Mouse (Mus musculus): ENCODE measurements around the gene Rab6b. TPM values are rescaled to one million over a fixed set of nuclear protein-coding genes. Genes with fewer than 3 reads are reported as not detected.

Rab6b gene
- total and polyA plus RNA-seq, 3 experiments, result not detected

DNA sequence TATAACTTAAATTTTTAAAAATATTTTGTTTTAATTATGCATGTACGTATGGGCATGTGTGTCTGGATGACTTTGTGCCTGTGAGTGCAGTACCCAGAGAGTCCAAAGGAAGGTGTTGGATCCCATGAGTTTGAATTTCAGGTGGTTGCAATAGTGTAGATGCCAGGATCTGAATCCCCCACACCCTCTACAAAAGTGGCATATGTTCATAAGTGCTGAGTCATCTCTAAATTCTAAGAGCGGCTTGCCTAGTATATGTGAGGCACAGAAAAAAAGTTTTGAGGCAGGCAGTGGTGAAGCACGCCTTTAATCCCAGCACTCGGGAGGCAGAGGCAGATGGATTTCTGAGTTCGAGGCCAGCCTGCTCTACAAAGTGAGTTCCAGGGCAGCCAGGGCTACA lies 94.2 kb downstream of the Rab6b start:
- H3K27me3 ChIP-seq (ENCODE audit: control insufficient read depth in 1 of 2, insufficient read depth in 2 of 2, low read length in 2 of 2), result no peaks in the 10 kb centered on the region; a peak in 1 of 4 replicates
- DNase-seq (ENCODE audit: low read depth, low spot score), result no peak
- peaks cover 0 to 10% of the 10 kb centered on the region in 2 experiments; a peak in 2 of 4 replicates for H3K36me3 ChIP-seq (ENCODE audit: control insufficient read depth in 1 of 2, insufficient read depth in 2 of 2, low read length in 2 of 2)
- 0 out of 4 replicates have a peak, but pooled peaks cover 0 to 10% of the 10 kb centered on the region in 2 experiments for H3K4me1 ChIP-seq (ENCODE audit: control insufficient read depth in 1 of 2, insufficient read depth in 2 of 2, low read length in 2 of 2)
- H3K4me3 ChIP-seq (ENCODE audit: control insufficient read depth in 1 of 2, insufficient read depth in 1 of 2, low read depth in 2 of 2, low read length in 2 of 2), result no peak overlapping the region
- H3K9me3 ChIP-seq (replicated peaks; ENCODE audit: insufficient read depth, low read length), result no peaks in the 10 kb centered on the region
- TF ChIP-seq GABPA (IDR thresholded peaks at IDR 0.05; ENCODE audit: low read depth, low read length), result 0 out of 2 replicates have a peak, but pooled peaks have one; percentile 43
- TF ChIP-seq ZNF384 (IDR thresholded peaks at IDR 0.05; ENCODE audit: low read depth, low read length), result no peak
- TF ChIP-seq RCOR1 (IDR thresholded peaks at IDR 0.05; ENCODE audit: low read depth, low read length), result no peak
- TF ChIP-seq KAT2A (conservative IDR thresholded peaks at IDR 0.05; ENCODE audit: low read depth, low read length), result no peak
- peak; percentile 55; the same call in 1 of the 2 replicates for TF ChIP-seq MAFK (IDR thresholded peaks at IDR 0.05; ENCODE audit: borderline replicate concordance, low read depth, low read length)
- H3K79me2 ChIP-seq (ENCODE audit: control insufficient read depth, insufficient read depth, low read length, poor library complexity), result peaks cover 10% of the 10 kb centered on the region
- no peak overlapping the region for H3K27ac ChIP-seq (ENCODE audit: control insufficient read depth, low read depth, low read length)
- no peak overlapping the region for H3K9ac ChIP-seq (ENCODE audit: control insufficient read depth, low read depth, low read length, poor library complexity, severe bottlenecking)

DNA sequence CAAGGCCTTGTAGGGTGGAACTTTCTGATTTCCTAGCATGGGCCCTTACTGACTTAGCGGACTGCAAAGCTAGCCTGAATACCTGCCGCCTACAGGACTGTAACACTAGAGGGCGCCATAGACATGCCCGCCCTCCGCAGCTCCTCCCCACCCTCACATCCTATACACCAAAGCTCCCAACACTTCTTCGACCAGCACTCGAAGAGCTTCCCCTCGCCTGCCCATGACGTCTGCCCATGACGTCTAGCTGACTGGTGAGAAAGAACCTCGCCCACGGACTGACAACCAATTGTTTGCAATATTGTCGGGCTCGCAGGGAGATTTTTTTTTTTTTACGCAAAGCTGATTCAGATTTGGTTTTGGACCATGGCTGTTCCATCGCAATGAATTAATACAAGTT lies 96.3 kb downstream of the Rab6b start:
- no peaks in the 10 kb centered on the region; a peak in 1 of 4 replicates for H3K27me3 ChIP-seq (ENCODE audit: control insufficient read depth in 1 of 2, insufficient read depth in 2 of 2, low read length in 2 of 2)
- H3K36me3 ChIP-seq (ENCODE audit: control insufficient read depth in 1 of 2, insufficient read depth in 2 of 2, low read length in 2 of 2), result peaks cover 0 to 3% of the 10 kb centered on the region in 2 experiments; a peak in 2 of 4 replicates
- H3K27ac ChIP-seq (ENCODE audit: control insufficient read depth, low read depth, low read length), result no peak overlapping the region
- H3K79me2 ChIP-seq (ENCODE audit: control insufficient read depth, insufficient read depth, low read length, poor library complexity), result no peaks in the 10 kb centered on the region
- peak overlapping the region; percentile 52 for H3K9ac ChIP-seq (ENCODE audit: control insufficient read depth, low read depth, low read length, poor library complexity, severe bottlenecking)
- peak overlapping the region in 1 of 2 experiments; percentile 36; a peak in 1 of 4 replicates for H3K4me3 ChIP-seq (ENCODE audit: control insufficient read depth in 1 of 2, insufficient read depth in 1 of 2, low read depth in 2 of 2, low read length in 2 of 2)
- 0 out of 4 replicates have a peak, but pooled peaks cover 0 to 7% of the 10 kb centered on the region in 2 experiments for H3K4me1 ChIP-seq (ENCODE audit: control insufficient read depth in 1 of 2, insufficient read depth in 2 of 2, low read length in 2 of 2)
- DNase-seq (ENCODE audit: low read depth, low spot score), result peak; percentile 93
- no peaks in the 10 kb centered on the region for H3K9me3 ChIP-seq (replicated peaks; ENCODE audit: insufficient read depth, low read length)
- TF ChIP-seq ZMIZ1 (IDR thresholded peaks at IDR 0.05; ENCODE audit: low read depth, low read length) (no peak), CHD2 (IDR thresholded peaks at IDR 0.05; ENCODE audit: low read length) (no peak), ETS1 (IDR thresholded peaks at IDR 0.05; ENCODE audit: low read depth, low read length) (peak; percentile 67; the same call in 1 of the 2 replicates), UBTF (IDR thresholded peaks at IDR 0.05; ENCODE audit: borderline replicate concordance, insufficient read depth, low read depth, low read length) (no peak), RCOR1 (IDR thresholded peaks at IDR 0.05; ENCODE audit: low read depth, low read length) (no peak), CTCF (IDR thresholded peaks at IDR 0.05 in 2 of 3, conservative IDR thresholded peaks at IDR 0.05 in 1 of 3; ENCODE audit: control insufficient read depth in 1 of 3, insufficient read depth in 1 of 3, low read depth in 2 of 3, low read length in 3 of 3, poor library complexity in 1 of 3, severe bottlenecking in 1 of 3) (peak; percentile 84 to 95 (median 91)), ZC3H11A (IDR thresholded peaks at IDR 0.05; ENCODE audit: low read depth, low read length) (peak; percentile 51; the same call in 1 of the 2 replicates), ELF1 (IDR thresholded peaks at IDR 0.05; ENCODE audit: low read depth, low read length) (0 out of 2 replicates have a peak, but pooled peaks have one; percentile 11), TAL1 (IDR thresholded peaks at IDR 0.05; ENCODE audit: low read length) (no peak), GATA1 (IDR thresholded peaks at IDR 0.05; ENCODE audit: low read depth, low read length) (no peak), POLR2AphosphoS5 (IDR thresholded peaks at IDR 0.05; ENCODE audit: borderline replicate concordance, low read depth, low read length) (no peak), E2F4 (IDR thresholded peaks at IDR 0.05; ENCODE audit: borderline replicate concordance, low read depth, low read length) (no peak), MEF2A (IDR thresholded peaks at IDR 0.05; ENCODE audit: extremely low read depth, insufficient replicate concordance, low read depth, low read length, poor library complexity, severe bottlenecking) (no peak), SIN3A (IDR thresholded peaks at IDR 0.05; ENCODE audit: low read length) (peak; percentile 51; the same call in 1 of the 2 replicates), MAX (IDR thresholded peaks at IDR 0.05; ENCODE audit: low read length) (peak; percentile 62; the same call in 1 of the 2 replicates), POLR2A (IDR thresholded peaks at IDR 0.05; ENCODE audit: control insufficient read depth in 1 of 2, insufficient read depth in 1 of 2, low read depth in 1 of 2, low read length in 2 of 2, poor library complexity in 1 of 2) (no peak), TCF12 (IDR thresholded peaks at IDR 0.05; ENCODE audit: low read depth, low read length) (no peak), MYC (IDR thresholded peaks at IDR 0.05; ENCODE audit: low read depth, low read length) (no peak), TBP (IDR thresholded peaks at IDR 0.05; ENCODE audit: low read depth, low read length) (0 out of 2 replicates have a peak, but pooled peaks have one; percentile 15), BHLHE40 (IDR thresholded peaks at IDR 0.05; ENCODE audit: borderline replicate concordance, low read depth, low read length) (no peak), ZNF384 (IDR thresholded peaks at IDR 0.05; ENCODE audit: low read depth, low read length) (peak; percentile 85), KAT2A (conservative IDR thresholded peaks at IDR 0.05; ENCODE audit: low read depth, low read length) (no peak), GABPA (IDR thresholded peaks at IDR 0.05; ENCODE audit: low read depth, low read length) (no peak), SMC3 (IDR thresholded peaks at IDR 0.05; ENCODE audit: low read depth, low read length) (peak; percentile 80), USF1 (IDR thresholded peaks at IDR 0.05; ENCODE audit: low read depth, low read length) (no peak), NELFE (IDR thresholded peaks at IDR 0.05; ENCODE audit: low read depth, low read length) (no peak), USF2 (IDR thresholded peaks at IDR 0.05; ENCODE audit: borderline replicate concordance in 1 of 2, insufficient read depth in 1 of 2, low read depth in 1 of 2, low read length in 2 of 2) (no peak), JUND (IDR thresholded peaks at IDR 0.05; ENCODE audit: low read depth, low read length) (no peak), POLR2AphosphoS2 (IDR thresholded peaks at IDR 0.05; ENCODE audit: low read length) (no peak)
